Mouse (Mus musculus): Measurements from ENCODE around the gene Rhcg.

Gene Rhcg

DNA sequence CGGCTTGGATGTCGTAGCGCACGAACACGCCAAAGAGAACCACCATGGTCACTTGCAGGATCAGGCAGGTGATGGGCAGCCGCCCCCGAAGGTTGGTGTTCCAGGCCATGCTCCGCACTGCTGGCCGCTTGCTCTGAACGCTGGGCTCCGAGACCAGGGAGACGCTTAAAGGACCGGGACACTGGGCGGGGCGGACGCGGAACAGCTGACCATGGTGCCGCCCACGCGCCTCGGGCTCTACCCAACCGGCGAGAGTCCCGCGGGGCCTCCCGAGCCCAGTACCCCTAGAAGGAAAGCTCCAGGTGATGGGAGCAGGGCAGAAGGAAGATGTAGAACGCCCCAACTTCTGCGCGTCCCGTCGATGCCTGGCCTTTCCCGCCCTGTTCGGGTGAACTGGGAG is at the start of gene Rhcg:
TSS of gene Rhcg (minus strand) at position 240 of the 400 bp plus-strand sequence.
- no peak for DNase-seq (ENCODE audit: low read depth, low spot score)
- no peaks in the 10 kb centered on the region for H3K27me3 ChIP-seq (ENCODE audit: control insufficient read depth, insufficient read depth, low read length, poor library complexity, severe bottlenecking)
- no peaks in the 10 kb centered on the region for H3K36me3 ChIP-seq (ENCODE audit: control insufficient read depth, insufficient read depth, low read length, poor library complexity, severe bottlenecking)

DNA sequence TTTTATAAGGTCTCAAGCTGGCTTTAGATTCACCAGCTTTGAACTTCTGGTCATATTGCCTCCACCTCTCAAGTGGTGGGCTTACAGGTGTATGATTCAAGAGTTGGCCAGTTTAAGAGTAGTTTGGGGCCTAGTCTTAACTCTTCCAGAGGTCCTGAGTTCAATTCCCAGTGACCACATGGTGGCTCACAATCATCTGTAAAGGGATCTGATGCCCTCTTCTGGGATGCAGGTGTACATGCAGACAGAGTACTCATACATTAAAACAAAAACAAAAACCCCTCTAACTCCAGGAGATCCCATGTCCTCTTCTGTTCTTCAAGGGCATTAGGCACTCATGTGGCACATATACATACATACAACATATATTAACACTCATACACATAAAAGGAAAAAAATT is 49.2 kb upstream of the Rhcg start:
- H3K27me3 ChIP-seq (ENCODE audit: control insufficient read depth, insufficient read depth, low read length, poor library complexity, severe bottlenecking): no peaks in the 10 kb centered on the region
- no peaks in the 10 kb centered on the region for H3K36me3 ChIP-seq (ENCODE audit: control insufficient read depth, insufficient read depth, low read length, poor library complexity, severe bottlenecking)
- no peak for DNase-seq (ENCODE audit: low read depth, low spot score)

DNA sequence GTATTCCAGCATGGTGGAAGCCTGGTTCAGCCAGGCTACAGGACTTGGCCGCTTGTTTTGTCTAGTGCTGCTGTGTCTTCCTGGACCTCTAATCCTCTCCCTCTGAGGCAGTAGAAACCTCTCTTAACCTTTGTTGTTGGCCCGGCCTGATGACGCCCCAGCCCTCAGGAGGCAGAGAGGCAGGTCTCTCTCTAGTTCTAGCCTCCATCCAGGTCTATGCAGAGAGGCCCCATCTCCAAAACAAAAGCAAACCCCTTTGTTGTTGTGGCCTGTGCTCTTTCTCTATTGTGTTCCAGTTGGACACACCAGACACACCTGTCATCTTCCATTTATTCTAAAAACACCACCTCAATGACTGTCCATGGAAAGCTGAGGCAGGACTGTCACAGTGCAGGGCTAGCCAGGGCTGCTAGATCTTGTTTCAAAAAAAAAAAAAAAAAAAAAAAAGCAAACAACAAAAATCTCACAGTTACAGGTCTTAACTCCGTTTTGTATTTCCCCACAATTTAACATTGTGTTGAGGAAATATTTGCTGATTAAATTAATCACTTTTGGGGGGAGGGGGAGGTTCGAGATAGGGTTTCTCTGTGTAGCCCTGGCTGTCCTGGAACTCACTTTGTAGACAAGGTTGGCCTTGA is 43.9 kb upstream of the Rhcg start:
- Histone ChIP-seq H3K27me3 (ENCODE audit: control insufficient read depth, insufficient read depth, low read length, poor library complexity, severe bottlenecking) (no peaks in the 10 kb centered on the region), H3K36me3 (ENCODE audit: control insufficient read depth, insufficient read depth, low read length, poor library complexity, severe bottlenecking) (no peaks in the 10 kb centered on the region)
- DNase-seq (ENCODE audit: low read depth, low spot score): no peak

DNA sequence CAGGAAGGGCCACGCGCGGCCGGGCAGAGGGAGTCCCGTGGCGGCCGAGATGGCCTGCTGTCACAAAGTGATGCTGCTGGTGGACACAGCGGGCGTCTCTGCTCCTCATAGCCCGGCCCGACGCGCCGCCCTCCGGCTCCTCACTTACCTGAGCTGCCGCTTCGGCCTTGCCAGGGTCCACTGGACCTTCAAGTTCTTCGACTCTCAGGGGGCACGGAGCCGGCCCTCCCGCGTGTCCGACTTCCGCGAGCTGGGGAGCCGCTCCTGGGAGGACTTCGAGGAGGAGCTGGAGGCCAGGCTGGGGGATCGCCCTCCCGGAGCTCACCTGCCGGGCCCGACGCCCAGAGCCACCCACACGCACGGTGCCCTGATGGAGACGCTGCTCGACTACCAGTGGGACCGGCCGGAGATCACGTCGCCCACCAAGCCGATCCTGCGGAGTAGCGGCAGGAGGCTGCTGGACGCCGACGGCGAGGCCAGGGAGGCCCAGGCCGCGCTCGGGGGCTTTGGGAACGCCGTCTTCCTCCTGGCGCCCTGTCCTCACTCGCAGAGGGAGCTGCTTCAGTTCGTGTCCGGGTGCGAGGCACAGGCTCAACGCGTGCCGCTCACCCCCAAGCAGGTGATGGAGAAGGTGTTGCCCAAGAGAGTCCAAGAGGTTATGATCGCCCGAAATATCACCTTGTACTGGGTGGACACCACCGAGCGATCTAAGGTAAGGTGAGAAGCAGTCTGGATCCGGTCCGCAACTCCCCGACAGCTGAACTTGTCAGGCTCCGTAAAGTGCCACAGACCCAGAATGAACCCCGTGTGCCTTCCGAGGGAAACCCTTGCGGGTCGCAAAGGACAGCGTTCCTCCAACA is 43.1 kb upstream of the Rhcg start:
- DNase-seq (ENCODE audit: low read depth, low spot score): peak; percentile 10
- H3K36me3 ChIP-seq (ENCODE audit: control insufficient read depth, insufficient read depth, low read length, poor library complexity, severe bottlenecking): no peaks in the 10 kb centered on the region
- H3K27me3 ChIP-seq (ENCODE audit: control insufficient read depth, insufficient read depth, low read length, poor library complexity, severe bottlenecking): no peaks in the 10 kb centered on the region; the same call in 1 of the 2 replicates

DNA sequence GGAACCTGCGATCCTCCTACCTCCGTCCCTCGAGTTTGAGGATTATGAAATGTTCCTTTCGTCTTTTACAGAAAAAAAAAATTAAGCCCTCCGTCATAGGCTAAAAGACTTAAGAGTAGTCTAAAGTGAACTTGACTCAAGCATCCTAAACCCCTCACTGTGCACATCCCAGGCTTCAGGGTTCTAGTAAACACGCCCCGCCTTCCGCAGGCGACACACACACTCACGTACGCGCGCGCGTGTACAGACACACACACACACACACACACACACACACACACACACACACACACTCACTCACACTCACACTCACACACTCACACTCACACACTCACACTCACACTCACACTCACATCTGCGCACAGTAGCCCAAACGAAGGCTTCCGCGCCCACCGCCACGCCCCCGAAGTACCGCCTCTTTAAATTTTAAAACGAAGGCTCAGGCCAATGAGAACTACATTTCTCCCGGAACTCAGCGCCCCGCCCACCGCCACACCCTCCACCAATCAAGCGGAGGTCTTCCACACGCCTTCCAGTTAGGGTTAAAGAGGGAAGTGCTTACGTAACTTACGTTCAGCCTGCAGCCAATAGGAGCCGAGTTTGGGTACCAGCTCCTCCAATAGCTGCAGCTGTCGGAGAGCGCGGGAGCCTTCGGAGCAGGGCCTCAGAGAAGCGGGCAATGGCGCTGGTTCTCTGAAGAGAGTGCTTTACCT is 42.3 kb upstream of the Rhcg start, which contains the start of gene Ticrr:
TSS of gene Ticrr (plus strand) at position 619 of the 713 bp plus-strand sequence.
- no peaks in the 10 kb centered on the region for H3K36me3 ChIP-seq (ENCODE audit: control insufficient read depth, insufficient read depth, low read length, poor library complexity, severe bottlenecking)
- no peaks in the 10 kb centered on the region; the same call in 1 of the 2 replicates for H3K27me3 ChIP-seq (ENCODE audit: control insufficient read depth, insufficient read depth, low read length, poor library complexity, severe bottlenecking)
- peak; percentile 98 for DNase-seq (ENCODE audit: low read depth, low spot score)

DNA sequence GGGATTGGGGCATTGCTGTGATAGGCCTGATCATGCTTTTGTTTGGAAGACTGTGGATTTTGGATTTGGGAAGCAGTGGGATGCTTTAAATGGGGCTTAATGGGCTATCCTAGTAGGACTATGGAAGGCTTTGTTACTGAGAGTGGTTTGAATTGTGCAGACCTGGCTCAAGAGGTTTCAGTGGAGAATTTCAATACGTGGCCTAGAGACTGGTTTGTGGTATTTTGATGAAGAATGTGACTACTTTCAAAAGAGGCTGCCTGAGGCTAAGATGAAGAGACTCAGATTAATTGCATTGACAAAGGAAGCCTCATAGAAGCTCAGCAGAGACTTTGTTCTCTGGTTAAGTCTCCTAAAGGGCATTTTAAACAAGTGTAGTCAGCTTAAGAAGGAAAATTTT is 37.1 kb upstream of the Rhcg start:
- no peak for DNase-seq (ENCODE audit: low read depth, low spot score)
- Histone ChIP-seq H3K27me3 (ENCODE audit: control insufficient read depth, insufficient read depth, low read length, poor library complexity, severe bottlenecking) (no peaks in the 10 kb centered on the region; the same call in 1 of the 2 replicates), H3K36me3 (ENCODE audit: control insufficient read depth, insufficient read depth, low read length, poor library complexity, severe bottlenecking) (no peaks in the 10 kb centered on the region)

DNA sequence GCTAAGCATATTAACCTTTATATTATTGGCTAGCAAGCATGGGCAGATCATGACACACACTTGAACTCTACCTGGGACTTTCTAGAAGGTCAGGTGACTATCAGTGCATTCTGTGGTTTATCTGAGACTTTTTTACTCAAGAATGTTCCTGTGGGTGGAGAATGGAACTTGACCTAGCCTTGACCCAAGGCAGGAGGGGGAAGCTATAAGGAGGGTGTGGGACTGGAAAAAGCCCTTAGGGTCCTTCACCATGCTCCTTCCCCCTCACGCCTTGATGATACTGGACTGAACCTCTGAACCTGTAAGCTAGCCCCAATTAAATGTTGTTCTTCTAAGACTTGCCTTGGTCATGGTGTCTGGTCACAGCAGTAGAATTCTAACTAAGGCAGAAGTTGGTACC is 36.7 kb upstream of the Rhcg start:
- Histone ChIP-seq H3K27me3 (ENCODE audit: control insufficient read depth, insufficient read depth, low read length, poor library complexity, severe bottlenecking) (no peaks in the 10 kb centered on the region; the same call in 1 of the 2 replicates), H3K36me3 (ENCODE audit: control insufficient read depth, insufficient read depth, low read length, poor library complexity, severe bottlenecking) (no peaks in the 10 kb centered on the region)
- DNase-seq (ENCODE audit: low read depth, low spot score): no peak

DNA sequence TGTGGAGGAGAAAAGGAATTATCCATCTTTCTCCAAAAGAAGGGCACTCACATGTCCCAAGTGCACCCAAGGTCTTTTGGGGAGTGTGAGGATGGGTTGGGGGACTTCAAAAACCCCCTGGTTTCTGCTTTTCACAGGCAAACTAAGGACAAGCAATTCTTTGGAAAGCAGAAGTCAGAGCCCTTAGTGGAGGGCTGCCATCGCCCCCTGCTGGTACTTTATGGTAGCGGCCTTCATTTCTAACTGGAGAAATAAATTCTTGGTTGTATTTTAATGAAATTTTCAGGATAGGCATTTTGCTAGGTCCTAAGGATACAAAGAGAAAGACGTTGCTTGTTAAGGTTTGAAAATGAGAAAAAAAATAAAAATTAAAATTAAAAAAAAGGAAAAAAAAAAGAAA is 31.5 kb upstream of the Rhcg start:
- peak; percentile 62 for DNase-seq (ENCODE audit: low read depth, low spot score)
- no peaks in the 10 kb centered on the region for H3K27me3 ChIP-seq (ENCODE audit: control insufficient read depth, insufficient read depth, low read length, poor library complexity, severe bottlenecking)
- no peaks in the 10 kb centered on the region for H3K36me3 ChIP-seq (ENCODE audit: control insufficient read depth, insufficient read depth, low read length, poor library complexity, severe bottlenecking)

DNA sequence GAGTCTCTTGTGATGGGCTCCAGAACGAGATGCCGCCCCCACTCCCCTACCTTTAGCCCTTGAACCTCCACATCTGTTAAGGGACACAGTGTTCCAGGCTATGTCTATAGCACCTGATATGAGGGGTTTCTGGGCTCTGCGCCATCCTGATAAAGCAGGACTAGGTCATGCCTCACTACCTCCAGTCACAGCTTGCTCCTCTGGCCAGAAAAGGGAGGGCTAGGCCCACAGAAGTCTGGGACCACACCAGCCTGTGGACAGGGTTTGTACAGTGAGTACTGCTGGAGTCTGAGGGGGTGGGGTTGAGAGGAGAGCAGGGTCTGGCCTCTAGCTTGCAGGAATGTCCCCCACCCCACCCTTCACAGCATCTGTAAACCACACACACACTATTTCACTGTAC is 29.8 kb upstream of the Rhcg start:
- DNase-seq (ENCODE audit: low read depth, low spot score): no peak

DNA sequence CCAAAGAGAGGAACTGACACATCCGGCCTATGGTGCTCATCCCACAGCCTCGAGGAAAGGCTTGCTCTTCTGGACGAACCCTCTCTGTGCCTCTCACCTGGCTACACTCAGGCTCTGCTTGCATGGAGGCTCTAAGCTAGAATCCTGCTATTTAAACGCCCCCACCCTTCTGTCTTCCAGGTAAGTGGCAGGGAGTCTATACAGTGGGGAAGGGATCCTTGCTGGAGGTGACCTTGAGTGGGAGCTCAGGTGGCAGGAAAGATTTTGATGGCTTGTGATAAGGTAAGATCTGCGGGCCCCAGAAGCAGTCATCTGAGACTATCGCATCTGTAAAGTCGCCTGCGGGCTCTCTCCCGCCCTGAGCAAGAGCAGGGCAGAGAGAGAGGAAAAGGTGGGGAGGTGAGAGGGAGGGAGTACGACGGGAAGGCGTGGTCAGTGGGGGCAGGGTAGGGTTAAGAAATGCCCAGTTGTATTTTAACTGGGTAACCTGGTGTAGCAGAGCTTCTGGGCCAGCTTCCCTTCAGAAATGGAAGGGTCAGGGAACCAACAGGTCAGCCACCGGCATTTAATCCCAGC is 14.4 kb upstream of the Rhcg start:
- Histone ChIP-seq H3K36me3 (ENCODE audit: control insufficient read depth, insufficient read depth, low read length, poor library complexity, severe bottlenecking) (no peaks in the 10 kb centered on the region), H3K27me3 (ENCODE audit: control insufficient read depth, insufficient read depth, low read length, poor library complexity, severe bottlenecking) (no peaks in the 10 kb centered on the region; the same call in 1 of the 2 replicates)
- no peak for DNase-seq (ENCODE audit: low read depth, low spot score)

More for the DNA sequence above, 29.8 kb upstream of the Rhcg start:
- no peaks in the 10 kb centered on the region for H3K36me3 ChIP-seq (ENCODE audit: control insufficient read depth, insufficient read depth, low read length, poor library complexity, severe bottlenecking)
- no peaks in the 10 kb centered on the region for H3K27me3 ChIP-seq (ENCODE audit: control insufficient read depth, insufficient read depth, low read length, poor library complexity, severe bottlenecking)

DNA sequence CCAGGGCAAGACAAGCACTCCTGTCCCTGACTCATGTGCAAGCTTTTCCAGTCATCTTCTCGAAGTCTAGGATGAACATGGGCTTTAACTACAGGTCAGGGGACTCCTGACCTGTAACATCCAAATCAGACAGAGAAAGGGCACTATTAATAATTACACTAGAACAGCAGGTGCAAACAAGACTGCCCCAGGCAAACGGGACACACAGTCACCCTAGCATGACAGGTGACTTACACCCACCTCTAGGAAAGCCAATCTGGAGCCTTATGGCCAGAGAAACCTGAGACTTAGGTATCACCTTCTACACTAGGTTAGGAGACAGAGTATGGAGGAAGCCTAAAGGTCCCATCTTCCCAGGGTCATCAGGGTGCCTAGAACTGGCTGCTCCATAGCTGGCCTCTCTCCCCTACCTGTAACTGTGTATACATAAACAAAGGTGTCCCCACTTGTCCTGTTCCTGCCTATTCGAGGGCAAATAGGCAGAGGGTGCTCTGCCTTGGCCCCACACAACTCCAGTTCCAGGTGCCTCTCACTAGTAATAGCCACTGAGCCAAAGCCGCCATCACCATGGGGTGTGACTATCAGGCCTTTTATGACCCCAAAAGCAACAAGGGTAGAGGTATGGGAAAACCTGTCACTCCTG is 10.9 kb upstream of the Rhcg start:
- no peak for DNase-seq (ENCODE audit: low read depth, low spot score)
- H3K36me3 ChIP-seq (ENCODE audit: control insufficient read depth, insufficient read depth, low read length, poor library complexity, severe bottlenecking): no peaks in the 10 kb centered on the region
- H3K27me3 ChIP-seq (ENCODE audit: control insufficient read depth, insufficient read depth, low read length, poor library complexity, severe bottlenecking): no peaks in the 10 kb centered on the region

DNA sequence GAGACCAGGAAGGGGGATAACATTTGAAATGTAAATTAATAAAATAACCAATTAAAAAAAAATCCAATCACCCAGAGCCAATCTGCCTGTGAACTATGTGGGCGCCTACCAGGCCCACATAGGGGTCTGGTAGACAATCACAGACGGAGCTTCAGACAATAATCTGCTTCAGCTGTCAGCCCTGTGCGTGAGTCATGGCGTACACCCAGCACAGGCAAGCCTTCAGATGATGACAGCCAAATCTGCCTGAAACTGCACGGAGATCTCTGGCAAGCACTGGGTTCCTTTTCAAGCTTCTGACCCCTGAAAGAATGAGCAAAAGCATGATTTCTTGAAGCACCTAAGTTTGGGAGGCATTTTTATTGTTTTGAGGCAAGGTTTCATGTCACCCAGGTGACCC is 8.7 kb upstream of the Rhcg start:
- no peaks in the 10 kb centered on the region for H3K27me3 ChIP-seq (ENCODE audit: control insufficient read depth, insufficient read depth, low read length, poor library complexity, severe bottlenecking)
- no peaks in the 10 kb centered on the region for H3K36me3 ChIP-seq (ENCODE audit: control insufficient read depth, insufficient read depth, low read length, poor library complexity, severe bottlenecking)
- DNase-seq (ENCODE audit: low read depth, low spot score): no peak

DNA sequence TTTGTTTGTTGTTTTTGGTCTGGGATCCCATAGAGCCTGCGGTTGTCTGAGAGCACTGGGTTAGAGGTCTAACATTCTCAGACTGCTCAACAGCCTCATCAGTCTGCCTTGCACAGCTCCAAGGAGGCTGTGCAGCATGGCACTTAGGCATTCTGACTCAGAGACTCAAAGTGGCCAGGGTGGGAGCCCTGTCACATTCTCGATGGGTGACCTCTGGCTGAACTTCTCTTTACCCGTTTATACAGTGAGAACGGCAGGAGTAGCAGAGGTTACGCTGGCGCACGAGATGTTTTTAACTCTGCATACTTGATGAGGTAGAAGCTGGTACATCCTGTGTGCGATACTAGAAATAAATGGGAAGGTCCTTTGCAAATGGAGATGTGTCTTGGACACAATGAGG is 5.6 kb upstream of the Rhcg start:
- H3K27me3 ChIP-seq (ENCODE audit: control insufficient read depth, insufficient read depth, low read length, poor library complexity, severe bottlenecking): no peaks in the 10 kb centered on the region
- DNase-seq (ENCODE audit: low read depth, low spot score): no peak

DNA sequence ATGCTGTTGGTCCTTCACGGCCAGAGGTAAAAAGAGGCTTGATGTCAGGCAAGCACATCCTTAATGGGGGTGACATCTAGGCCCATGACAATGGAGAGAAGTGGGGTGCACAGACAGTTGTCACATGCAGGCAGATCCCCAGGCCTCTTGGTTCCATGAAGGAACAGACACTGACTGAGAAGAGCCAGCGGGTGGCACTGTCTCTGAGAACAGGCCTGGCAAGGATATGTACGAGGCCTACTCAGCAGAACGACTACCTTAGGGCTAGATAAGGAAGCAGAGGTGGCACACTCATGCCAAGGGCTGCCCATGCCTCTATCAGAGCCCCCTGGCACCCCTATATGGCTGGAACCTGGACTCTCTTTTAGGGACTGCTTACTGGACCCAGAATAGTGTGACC is 2.0 kb upstream of the Rhcg start:
- DNase-seq (ENCODE audit: low read depth, low spot score): no peak
- Histone ChIP-seq H3K36me3 (ENCODE audit: control insufficient read depth, insufficient read depth, low read length, poor library complexity, severe bottlenecking) (no peaks in the 10 kb centered on the region), H3K27me3 (ENCODE audit: control insufficient read depth, insufficient read depth, low read length, poor library complexity, severe bottlenecking) (no peaks in the 10 kb centered on the region)

More for the DNA sequence above, 5.6 kb upstream of the Rhcg start:
- H3K36me3 ChIP-seq (ENCODE audit: control insufficient read depth, insufficient read depth, low read length, poor library complexity, severe bottlenecking): no peaks in the 10 kb centered on the region

Measured in splenic B cell, adult 2 months (primary cell).